Mouse (Mus musculus) gastrocnemius, postnatal 14 days (tissue): ENCODE data around the gene Pdzrn3. TPM values are rescaled to one million over a fixed set of nuclear protein-coding genes. Genes with fewer than 3 reads are reported as not detected.

Experiments used
- DNase-seq: peaks from one replicate; pipeline ENCODE4 v3.0.0; 2021; ENCODE audit warnings: mixed read lengths
- intact Hi-C: fragments of 180-260 bp; cut with DNase I; formaldehyde crosslinking; loops from one replicate; pipeline ENCODE4 v1.15.1; 2025; ENCODE audit warnings: low total_unique reads
- total RNA-seq, 2 experiments: library from RNA; stranded (reverse); gene quantifications; 2 replicates each; pipeline ENCODE4 v1.2.3; 2021

Pdzrn3 gene
- total RNA-seq, 2 experiments from 2014 or later, result 29.1 to 33.5 TPM

GRCm38 (mm10) chr6:101271378-101272135 lies 106.1 kb downstream of the Pdzrn3 start:
- intact Hi-C loops, result no loop called here
- no peak for DNase-seq

GRCm38 (mm10) chr6:101270095-101270826 lies 107.4 kb downstream of the Pdzrn3 start:
- intact Hi-C loops, result no loop called here
- DNase-seq, result no peak

DNA sequence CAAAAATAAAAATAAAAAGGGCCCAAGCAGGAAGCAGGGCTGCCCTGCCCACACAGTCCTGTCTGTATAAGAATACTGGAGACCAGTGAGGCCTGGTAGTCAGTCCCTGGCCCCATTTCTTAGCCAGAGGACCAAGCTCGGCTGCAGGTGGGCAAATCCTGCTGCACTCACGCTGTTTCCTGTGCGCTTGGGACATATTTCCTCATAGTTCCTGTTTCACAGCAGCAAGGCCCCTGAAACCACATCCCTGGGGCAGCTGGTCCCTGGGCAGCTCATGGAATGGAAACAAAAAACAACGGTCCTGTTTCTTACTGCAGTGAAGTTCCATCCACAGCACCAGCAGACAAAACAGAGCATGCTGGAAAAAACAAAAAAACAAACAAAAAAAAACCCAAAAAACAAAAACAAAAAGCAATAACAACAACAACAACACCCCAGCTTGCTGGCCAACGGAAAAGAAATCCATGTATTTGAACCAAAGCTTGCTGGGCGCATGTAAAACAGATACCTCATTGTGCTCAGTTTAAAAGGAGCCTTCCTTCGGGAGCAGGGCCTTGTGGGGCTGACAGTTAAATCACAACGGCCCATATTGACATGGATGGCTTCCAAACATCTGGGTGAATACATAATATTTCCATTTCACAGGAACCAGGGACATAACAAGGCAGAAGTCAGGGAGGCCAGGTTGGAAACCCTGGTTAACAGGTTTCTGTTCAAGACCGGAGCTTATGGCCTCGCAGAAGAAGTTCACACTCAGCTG lies 108.2 kb downstream of the Pdzrn3 start:
- intact Hi-C loops, result loop anchor here (5.0 kb wide), 1 partner anchor 108 kb away; the partner anchor contains the start of gene Pdzrn3
- no peak for DNase-seq

- intact Hi-C loops, result loop anchor here (5.0 kb wide), 1 partner anchor 109 kb away; the partner anchor contains the start of gene Pdzrn3
- no peak for DNase-seq
These were observed 109.4 kb downstream of the Pdzrn3 start for GRCm38 (mm10) chr6:101268266-101268665.

GRCm38 (mm10) chr6:101266787-101267186 lies 110.9 kb downstream of the Pdzrn3 start:
- peak; percentile 77 for DNase-seq
- intact Hi-C loops, result loop anchor here (2.0 to 5.0 kb wide), 2 partner anchors 111 to 268 kb away; partner anchors contain the start of gene Pdzrn3

GRCm38 (mm10) chr6:101263544-101263943 lies 114.2 kb downstream of the Pdzrn3 start:
- intact Hi-C loops, result loop anchor here (5.0 kb wide), 1 partner anchor 381 kb away; no protein-coding TSS in a partner anchor
- no peak for DNase-seq

DNA sequence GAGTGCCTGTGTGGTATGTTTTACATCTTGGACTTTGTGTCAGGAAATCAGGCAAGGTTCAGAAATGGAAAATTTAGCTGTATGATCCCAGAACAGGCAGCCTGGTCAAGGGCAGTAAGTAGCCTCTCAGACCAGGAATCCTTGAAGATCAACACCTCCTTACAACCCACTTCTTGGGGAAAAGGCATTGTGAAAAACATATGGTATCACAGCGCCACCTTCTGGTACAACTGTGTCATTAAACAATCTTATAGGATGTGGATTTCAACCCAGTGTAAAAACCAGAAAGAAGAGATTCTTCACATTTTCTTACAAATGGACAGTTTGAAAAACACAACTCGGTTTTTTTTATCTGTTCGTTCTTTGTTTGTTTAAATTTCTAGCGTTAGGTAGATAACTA lies 116.2 kb downstream of the Pdzrn3 start:
- intact Hi-C loops, result loop anchor here (5.0 kb wide), 1 partner anchor 379 kb away; no protein-coding TSS in a partner anchor
- no peak for DNase-seq

DNA sequence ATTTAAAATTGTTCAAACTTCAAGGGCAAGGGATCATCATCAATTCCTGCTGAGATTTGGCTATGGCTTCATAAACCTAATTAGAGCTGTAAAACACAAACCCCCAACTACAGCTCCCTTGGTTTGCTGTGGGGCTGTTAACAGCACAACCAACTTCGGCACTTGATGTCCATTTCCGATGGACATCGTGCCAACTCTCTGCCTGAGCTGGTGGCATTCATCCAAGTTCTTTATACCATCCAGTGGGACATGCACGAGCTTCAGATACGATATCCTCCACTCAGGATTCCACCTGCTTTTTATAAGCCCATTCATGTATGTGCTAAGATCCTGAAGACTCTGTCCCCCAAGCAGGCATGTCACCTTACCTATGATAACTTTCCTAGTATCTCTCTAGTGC lies 118.3 kb downstream of the Pdzrn3 start:
- intact Hi-C loops, result no loop called here
- DNase-seq, result no peak

DNA sequence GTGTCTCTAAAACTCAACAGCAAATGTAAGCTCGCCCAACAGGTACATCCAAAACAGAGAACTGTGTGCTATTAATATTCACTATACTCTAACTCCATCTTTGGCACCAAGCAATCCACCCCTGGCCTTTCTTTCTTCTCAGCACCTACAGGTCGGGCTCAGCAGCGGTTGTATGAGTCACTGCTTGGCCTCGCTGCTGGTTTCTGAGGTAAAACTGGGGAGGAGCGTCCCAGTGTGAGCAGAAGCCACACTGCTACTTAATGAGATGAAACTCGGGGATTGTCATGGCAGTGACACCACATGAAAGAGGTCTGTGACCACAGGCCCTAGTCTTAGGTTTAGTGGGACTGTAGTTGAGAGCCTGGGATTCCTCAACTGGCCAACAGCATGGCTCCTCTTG lies 120.3 kb downstream of the Pdzrn3 start:
- intact Hi-C loops, result no loop called here
- DNase-seq, result no peak

GRCm38 (mm10) chr6:101254652-101255051 lies 123.0 kb downstream of the Pdzrn3 start:
- intact Hi-C loops, result no loop called here
- no peak for DNase-seq

- intact Hi-C loops, result no loop called here
- DNase-seq, result no peak
These were observed 125.6 kb downstream of the Pdzrn3 start for GRCm38 (mm10) chr6:101251916-101252603.

DNA sequence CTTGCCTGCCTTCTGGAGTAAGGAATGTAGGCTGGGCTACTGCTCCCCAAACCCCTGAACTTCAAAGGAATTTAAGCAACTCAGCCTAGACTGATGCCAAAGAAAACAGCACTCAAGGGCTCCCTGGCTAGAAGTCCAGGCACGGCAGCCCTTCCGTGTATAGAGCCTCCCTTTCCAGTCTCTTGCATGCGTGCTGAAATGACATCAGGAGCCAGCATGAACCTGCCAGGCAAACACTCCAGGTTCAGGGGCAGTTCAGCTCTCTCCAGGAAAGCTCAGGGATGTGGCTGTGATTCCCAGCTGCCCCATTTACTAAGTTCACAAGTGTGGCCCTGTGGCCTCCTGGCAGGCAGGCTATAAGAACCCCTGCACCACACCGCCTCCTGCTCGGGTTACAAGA lies 126.5 kb downstream of the Pdzrn3 start:
- intact Hi-C loops, result no loop called here
- DNase-seq, result no peak

GRCm38 (mm10) chr6:101246137-101246536 lies 131.6 kb downstream of the Pdzrn3 start:
- no peak for DNase-seq
- intact Hi-C loops, result no loop called here

DNA sequence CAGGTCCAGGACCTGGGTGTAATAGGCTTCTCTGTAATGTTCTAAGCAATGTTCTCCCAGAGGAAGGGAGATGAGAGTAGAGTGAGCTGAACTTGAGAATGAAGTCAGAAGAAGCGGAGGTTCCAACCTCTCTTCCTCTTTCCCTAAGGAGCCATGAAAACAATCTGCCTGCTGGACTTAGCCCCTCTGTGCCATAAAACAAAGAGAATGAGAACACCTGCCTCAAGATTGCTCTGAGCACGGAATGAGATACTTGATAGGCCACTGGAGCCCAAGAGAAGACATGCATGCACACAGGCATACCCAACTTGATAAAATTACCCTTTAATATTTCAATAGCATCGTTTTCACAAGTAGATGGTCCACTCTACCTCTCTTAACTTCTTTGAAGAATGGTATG lies 133.3 kb downstream of the Pdzrn3 start:
- intact Hi-C loops, result no loop called here
- DNase-seq, result no peak

GRCm38 (mm10) chr6:101243189-101243815 lies 134.4 kb downstream of the Pdzrn3 start:
- DNase-seq, result no peak
- intact Hi-C loops, result no loop called here

DNA sequence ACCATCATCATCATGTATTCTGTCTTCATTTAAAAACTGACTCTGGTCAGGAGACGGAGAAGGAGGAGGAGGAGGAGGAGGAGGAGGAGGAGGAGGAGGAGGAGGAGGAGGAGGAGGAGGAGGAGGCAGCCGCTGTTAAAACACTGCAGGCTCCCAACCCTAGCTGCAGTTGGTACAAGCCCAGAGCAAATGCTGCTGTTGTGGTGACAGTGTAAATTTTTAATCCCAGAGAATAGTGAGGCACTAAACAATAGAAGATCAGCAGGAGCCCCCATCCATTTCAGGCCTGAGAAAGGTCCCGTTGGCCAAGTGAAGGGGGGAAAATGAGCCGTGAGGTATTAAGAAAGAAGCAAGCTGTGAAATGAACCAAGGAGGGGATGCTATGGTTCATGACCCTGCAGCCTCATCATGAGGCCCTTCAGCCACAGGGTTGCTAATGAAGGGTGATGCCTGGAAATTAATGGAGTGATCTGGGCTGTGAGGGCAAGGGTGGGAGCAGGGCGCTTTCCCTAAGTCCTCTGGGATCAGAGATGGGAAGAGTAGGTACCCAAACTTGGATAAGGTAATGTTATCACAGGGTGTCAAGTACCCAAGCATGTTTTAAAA lies 141.0 kb downstream of the Pdzrn3 start:
- no peak for DNase-seq
- intact Hi-C loops, result no loop called here

GRCm38 (mm10) chr6:101236230-101236629 lies 141.5 kb downstream of the Pdzrn3 start:
- intact Hi-C loops, result no loop called here
- DNase-seq, result no peak

DNA sequence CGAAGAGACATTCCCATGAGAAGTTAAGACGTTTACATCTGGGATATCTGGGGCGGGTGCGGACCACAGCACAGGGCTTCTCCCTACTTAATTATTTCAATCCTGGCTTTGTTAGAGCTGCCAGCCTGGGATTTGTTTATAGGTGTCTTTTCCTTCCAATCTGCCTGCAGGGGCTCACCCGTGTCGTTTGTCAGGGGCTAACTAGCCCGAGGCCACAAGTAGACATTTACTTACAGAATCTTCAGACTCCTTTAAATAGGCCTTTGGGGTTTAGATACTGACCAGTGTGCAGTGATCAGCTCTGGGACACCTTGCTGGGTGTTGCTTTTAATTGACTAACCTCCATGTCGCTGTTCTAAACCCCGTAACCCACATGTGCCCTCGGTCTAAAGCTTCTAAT lies 143.3 kb downstream of the Pdzrn3 start:
- no peak for DNase-seq
- intact Hi-C loops, result no loop called here

DNA sequence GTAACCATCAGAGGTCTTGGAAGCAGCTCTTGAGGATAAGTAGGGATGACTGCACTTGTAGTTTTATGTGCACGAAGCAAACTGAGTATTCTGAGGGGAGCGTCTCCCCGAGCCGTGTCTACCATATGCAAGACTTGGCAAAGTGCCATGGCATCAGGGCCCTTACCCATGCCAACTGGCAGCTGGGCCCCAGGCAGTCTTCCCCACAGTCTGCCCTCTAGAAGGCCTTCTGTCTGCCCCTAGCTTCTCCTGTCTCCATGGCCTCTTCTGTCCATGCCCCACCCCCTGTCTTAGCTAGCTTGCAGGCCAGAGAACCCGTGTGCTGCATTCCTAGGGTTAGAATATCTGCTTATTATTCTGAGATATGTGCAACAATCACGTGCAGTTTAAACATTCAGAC lies 144.0 kb downstream of the Pdzrn3 start:
- intact Hi-C loops, result no loop called here
- DNase-seq, result peak; percentile 11
